Mouse (Mus musculus) liver (tissue): Measurements from ENCODE around the gene Ddx51.

Experiments used
- DNase-seq: peaks from one replicate; pipeline ENCODE4 v3.0.0-alpha.2; 2020; ENCODE audit warnings: mixed read lengths

Gene Ddx51

DNA sequence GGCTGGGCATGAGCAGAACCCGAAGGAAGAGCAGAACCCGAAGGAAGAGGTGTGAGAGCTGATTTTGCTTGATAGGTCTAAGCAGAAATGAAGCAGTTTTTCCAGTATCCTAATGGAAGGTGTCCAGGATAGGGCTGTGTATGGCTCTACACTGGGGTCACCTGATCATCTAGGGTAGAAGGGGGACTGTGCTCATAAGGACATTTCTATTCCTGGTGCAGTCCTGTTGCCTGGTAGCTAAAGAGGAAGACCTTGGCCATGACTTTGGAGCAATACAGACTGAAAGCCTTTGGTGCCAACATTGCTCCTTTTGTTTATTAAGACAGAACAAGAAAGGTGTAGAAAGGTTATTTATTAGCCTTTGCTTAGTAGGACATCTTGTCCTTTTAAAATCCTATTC, 10.8 kb downstream of the Ddx51 start:
- DNase-seq = no peak

DNA sequence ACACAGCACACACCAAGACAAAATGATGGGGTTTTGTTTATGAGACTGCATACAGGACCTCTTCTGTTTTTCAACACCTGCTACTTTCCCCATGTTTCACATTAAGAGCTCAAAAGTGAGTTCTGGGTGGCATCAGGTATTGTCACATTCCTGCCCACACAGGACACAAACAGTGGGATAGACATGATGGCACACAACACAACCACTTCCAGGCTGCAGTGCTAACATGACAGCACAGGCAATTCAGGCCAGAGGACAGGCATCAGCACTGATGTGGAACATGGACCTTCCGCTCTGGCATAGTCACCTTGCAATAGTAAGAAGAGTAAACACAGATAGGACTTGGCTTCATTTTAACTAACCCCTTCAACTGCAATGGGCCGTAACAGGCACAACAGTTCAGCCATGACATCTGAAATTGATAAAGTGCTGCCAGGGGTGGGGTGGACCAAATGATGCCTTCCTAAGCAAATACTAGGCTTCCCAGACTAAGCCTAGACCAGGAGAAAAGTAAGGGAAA, 11.6 kb downstream of the Ddx51 start:
- no peak for DNase-seq

DNA sequence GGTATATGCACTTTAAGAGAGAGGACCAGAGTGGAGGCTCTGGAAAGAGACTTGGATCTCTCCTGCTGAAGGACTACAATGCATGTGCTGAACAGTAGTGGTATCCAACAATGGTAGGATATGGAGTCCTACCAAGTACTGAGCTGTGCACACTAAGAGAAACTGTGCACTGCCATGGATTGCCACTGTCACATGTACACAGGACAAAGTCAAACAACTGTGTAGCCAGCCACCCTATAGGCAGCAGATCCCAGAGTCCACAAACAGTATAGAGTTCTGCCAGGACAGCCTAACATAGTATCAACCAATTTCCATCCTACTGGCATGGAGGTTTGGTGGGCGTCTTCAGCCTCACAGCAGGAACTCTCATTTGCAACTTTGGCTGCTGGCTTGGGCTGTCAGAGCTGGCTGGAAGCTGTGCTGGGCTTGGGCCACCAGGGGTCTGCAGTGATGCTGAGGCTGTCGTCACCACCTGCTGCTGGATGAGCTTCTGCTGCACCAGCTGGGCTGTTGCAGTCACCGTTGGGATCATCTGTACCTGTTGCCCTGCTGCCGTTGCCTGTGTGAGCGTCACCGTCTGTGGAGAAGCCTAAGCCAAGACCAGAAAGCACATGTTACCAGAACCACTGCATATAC, 12.4 kb downstream of the Ddx51 start:
- DNase-seq = no peak

DNA sequence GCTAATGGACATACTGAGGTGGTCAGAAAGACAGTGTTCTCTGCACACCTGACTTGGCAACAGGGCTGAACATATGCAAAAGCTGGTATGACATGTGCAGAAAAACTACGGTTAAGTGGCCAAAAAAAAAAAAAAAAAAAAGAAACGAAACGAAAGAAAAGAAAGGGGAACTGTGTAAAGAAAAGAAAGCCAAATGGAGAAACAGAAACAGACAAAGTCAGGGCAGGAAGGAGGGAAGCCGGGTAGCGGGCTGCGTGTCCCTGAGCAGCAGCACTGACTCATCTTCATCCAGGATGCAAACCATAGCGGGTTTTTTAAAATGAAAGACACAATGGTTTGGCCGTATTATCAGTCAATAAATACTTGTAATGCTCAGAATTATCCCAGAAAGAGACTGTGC, 28.8 kb downstream of the Ddx51 start:
- DNase-seq = no peak

DNA sequence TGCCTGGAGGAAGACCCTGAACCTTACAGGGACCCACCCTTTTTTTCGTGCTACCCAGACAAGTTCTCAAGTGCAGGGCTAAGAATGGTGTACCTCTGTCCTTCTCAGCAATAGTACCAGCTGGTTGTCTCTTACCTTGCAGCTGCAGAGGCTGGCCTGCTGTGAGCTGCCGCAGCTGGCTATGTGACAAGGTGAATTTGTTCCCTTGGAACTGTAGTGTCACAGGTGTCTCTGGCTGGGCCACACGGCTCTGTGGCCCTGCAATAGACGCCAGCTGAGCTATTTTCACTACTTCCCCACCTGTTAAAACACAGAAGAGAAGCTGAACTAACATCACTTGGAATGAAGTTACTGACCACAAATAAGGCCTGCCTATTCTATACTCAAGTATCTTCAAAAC, 45.4 kb downstream of the Ddx51 start:
- no peak for DNase-seq

DNA sequence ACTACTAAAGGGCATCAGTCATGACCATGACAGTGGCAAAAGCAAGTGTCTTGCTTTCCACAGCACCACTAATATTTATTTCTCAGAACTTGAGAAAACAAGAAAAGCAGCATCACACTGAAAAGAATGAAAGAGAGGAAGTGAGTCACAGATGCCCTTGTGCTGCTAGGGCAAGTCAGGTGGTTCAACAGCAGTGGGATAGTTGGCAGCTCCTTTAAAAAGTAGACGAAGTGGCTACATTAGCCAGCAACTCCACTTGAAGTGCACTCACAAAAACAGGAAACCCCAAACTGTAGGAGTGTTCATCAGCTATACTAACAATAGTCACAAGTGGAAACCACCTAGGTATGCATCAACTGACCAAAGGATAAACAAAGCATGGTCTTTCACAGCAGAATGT, 50.8 kb downstream of the Ddx51 start:
- no peak for DNase-seq

DNA sequence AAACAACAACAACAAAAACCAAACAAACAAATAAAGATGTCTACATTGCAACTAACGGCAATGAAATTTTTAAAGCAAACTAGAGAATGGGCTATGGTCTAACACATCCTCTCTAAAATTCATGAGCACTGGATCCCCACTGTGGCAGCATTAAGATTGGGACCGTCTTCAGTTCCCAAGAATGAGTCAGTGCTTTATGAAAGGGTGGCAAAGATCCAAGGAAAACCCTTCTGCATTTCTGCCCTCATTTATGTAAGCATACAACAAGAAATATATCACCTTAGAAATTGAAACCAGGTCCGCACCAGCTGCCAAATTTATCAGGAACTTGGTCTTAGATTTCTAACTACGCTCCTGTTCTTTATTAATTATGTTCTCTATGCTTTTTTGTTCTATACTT, 56.0 kb downstream of the Ddx51 start:
- DNase-seq = no peak
